Mouse (Mus musculus) ovary, postnatal 10 days (tissue): ENCODE measurements around the gene Dlx6.

Source experiments
- DNase-seq: peaks from one replicate; pipeline ENCODE4 v3.0.0; 2022; ENCODE audit warnings: low spot score

Dlx6 gene

GRCm38 (mm10) chr6:6863160-6863870, at the start of gene Dlx6:
Gene Dlx6 (plus strand): TSS chr6:6863334.
- no peak for DNase-seq

GRCm38 (mm10) chr6:6816821-6817220, 46.3 kb upstream of the Dlx6 start:
- DNase-seq, result no peak

GRCm38 (mm10) chr6:6818036-6818788, 44.9 kb upstream of the Dlx6 start:
- DNase-seq, result no peak

DNA sequence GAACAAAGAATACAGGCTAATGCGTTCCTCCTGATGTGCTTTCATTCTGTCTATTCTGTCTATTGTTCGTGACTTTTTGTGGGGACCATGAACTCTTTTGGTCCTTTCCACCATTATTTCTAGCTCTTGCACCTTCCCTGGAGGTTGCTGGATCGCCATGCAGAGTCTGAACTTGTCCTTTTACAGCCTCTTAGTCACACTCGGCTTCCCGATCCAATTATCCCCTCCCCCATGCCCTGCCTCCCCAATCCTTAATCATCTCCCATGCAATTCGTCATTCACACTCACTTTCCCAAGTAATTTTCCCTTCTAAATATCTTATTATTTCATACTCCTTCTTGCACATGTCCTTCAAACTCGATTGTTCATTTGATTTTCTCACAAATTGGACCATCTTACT, 44.0 kb upstream of the Dlx6 start:
- DNase-seq, result no peak

GRCm38 (mm10) chr6:6825313-6825712, 37.8 kb upstream of the Dlx6 start:
- no peak for DNase-seq

DNA sequence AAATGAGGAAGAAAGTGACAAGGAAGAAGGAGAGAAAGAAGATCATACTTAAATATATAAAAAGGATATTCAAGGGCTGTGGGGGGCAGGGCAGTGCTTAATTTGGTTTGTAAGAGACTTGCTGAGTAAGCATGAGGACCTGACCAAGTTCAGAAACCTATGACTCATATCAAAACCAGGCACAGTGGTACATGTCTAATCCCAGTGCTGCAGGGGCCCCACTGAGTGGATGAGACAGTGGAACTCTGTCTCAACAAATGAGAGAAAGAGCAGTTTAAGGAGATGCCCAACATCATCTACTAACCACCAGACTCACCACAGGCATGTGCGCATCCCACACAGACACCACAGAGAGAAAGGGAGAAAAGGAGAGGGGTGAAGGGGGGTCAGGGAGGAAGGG, 36.3 kb upstream of the Dlx6 start:
- DNase-seq, result no peak

DNA sequence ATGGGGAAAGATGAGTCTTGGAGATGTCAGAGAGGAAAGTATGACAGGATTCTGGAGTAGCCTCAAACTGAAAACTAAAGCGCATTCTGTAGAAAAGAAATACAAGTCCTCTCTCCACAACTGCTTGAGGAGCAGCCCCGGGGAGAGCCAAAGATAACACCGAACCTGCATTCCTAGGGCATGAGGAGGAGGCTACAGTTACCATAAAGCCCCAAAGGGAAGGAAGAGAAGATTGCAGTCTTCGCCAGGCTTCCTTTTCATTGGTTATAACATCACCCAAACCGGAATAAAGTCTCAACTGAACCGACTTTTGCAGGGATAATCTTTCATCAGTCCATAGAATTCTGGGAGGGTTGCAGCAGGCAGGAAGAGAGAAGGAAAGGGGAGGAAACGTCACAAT, 32.7 kb upstream of the Dlx6 start:
- no peak for DNase-seq

DNA sequence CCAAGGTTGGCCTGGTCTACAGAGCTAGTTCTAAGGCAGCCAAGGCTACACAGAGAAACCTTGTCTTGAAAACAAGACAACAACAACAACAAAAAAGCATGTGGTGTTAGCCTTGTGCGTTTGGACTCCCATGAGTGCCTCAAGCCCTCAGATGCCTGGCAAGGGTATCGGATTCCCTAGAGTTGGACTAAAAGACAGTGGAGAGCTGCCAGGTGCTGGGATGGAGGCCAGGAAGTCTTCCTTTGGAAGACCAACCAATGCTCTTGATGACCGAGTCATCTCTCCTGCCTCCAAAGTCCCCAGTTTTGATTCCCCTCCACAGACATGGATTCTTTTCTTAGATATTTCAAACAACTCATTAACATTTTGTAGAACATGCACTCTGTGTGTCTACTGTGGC, 29.8 kb upstream of the Dlx6 start:
- DNase-seq, result no peak

- no peak for DNase-seq
These were observed 14.6 kb upstream of the Dlx6 start for GRCm38 (mm10) chr6:6848541-6848940.

- no peak for DNase-seq
These were observed 13.4 kb upstream of the Dlx6 start for GRCm38 (mm10) chr6:6849744-6850143.

DNA sequence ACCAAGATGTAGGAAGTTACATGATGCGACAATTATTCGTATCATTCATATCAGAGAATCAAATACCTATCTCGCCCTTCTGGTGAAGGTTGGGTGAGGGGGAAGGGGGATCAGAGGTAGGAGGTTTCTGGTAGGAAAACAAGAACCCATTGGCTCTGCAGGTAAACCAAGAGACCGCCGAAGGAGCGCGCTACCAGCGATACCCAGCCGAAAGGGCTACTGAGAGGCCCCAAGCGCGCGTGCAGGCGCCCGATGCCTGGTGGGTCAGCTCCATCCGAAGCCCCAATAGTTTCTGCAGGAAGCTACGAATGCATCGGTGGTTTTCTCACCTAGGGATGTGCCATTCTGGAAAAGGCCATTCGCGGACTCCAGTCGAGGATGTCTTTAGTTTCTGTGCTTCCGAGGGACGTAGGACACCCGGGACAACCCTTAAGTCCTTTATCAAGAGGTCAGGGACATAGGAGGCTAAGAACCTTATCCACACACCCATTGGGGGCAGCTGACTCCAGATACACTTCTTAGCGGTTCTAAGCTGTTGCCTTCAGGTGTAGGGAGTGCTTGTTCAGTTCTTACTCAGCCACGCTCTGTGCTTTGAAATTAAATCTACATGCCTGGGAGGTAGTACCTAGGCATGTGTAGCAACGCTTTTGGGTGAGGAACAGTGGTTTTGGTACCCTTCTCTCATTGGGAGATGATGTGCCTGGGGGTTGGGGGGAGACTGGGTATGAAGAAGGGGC, 12.6 kb upstream of the Dlx6 start:
- no peak for DNase-seq

DNA sequence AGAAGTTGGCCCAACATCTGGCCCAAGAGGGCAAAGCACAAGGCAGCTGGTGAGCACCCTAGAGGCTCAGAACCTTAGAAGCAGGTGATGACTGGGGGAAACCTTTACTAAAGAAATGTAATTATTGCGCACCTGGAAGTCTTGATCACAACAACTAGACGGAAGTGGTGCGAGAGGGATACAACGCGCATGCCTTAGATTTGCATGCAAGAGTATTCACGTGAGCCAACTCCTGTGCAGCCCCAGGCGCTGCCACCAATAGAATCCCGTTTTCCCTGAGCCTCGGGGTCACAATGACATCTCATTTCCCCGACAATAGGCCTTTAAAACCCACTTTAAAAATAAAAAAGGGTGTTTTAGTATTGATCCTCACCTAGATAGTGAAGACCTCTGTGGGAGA, 12.0 kb upstream of the Dlx6 start:
- no peak for DNase-seq

DNA sequence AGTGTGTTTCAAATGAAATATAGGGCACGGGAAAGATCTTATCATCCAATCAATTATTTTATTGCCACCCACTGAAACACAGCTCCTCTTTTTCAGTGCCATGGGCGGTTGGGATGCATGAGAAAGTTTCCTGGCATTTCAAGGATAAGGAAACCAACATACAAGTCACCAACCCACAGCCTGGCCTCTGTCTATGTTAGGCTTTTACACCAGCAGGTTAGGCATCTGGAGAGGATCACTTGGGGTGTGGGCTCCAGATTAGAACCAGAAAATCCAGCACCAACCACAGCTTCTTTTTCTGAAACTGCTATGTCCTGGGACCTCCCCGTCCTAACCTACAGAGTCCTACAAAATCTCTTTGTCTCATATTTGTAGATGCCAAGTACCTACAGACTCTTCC, 10.2 kb upstream of the Dlx6 start:
- DNase-seq, result no peak

GRCm38 (mm10) chr6:6854176-6854575, 9.0 kb upstream of the Dlx6 start:
- no peak for DNase-seq

- DNase-seq, result no peak
These were observed 8.0 kb upstream of the Dlx6 start for GRCm38 (mm10) chr6:6854902-6855745.

GRCm38 (mm10) chr6:6855746-6856185, 7.4 kb upstream of the Dlx6 start:
- DNase-seq, result no peak

- no peak for DNase-seq
These were observed 6.8 kb upstream of the Dlx6 start for GRCm38 (mm10) chr6:6856316-6856715.

DNA sequence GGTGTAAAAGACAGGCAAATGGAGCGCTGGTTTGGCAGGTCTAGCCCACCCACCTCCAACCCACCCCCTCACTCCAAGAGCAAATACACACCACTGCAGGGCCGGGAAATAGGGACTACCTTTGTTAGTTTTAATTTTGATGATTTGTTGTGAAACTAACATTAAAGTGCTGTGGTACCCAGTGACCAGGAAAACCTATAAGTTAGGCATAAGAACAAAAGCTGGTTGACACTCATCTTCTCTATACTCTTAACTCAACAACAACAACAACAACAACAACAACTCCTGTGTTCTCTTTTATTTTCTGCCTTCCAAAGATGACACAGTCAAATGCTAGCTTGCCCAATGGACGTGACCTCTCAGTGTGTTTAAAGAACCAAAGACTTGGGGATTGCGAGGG, 6.3 kb upstream of the Dlx6 start:
- no peak for DNase-seq

DNA sequence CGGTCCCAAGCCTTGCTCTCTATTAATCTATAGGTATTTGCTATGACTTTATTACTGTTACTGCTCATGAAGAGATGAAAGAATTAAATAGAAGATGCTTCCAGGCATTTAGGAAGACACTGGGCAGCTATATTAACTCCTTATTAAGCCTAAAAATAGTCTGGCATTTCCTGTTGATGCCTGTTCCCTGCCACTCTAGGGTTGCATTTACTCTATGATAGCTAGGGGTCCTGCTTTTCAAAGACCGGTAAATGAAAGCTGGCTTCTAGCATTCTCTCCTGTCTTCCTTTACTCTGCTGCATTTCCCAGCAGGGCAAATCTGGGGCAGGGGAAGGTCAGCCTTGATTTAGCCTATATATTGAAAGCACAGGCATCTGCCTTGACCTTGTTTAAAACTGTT, 5.4 kb upstream of the Dlx6 start:
- no peak for DNase-seq

- no peak for DNase-seq
These were observed 4.6 kb upstream of the Dlx6 start for GRCm38 (mm10) chr6:6858571-6858970.

DNA sequence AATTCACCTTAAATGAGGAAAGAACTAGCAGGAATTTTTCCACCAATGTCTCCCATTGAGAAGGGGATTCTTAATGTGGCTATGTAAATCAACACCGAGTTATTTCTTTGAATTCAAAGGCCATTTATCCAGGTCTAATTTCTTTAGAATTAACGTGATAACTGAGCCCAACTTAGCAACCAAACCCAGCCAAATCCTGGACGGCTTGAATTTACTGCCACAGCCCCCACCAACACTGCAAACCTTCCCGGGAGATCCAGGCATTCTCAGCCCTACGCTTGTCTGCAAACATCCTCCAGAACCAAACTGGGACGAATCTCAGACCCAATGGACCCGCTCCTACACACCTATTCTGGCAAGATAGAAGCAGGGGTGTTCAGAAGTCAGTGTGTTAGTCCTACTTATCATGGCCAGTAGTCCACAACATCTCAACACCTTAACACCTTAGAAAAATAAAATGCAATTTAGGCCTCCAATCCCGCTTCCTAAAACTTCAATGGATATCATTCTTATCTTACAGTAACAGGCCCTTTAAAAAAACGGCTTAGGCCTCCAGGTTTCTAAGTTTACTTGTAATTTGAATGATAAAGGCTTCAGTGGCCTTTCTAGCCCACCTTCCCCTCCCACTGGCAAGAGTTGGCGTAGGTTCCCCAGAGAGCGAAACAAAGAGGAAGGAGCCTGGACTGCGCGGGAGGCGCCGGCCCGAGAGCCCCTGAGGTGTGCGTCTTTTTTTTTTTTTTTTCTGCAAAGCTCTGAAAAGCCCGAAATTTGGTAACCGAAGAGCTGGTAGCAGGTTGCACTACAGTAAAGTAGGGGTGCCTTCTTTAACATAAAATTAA, 3.8 kb upstream of the Dlx6 start:
- no peak for DNase-seq
